Mouse (Mus musculus) heart, postnatal 0 days (tissue): ENCODE data around the gene Pcdh9.

Source experiments
- CTCF ChIP-seq: IDR thresholded peaks from 2 replicates; pipeline ENCODE4 v1.5.1; 2016; ENCODE audit warnings: antibody characterized with exemption, control low read depth, low read depth
- EP300 ChIP-seq: IDR thresholded peaks from 2 replicates; pipeline ENCODE4 v1.6.1; 2016; ENCODE audit warnings: antibody characterized with exemption, low read depth

DNA sequence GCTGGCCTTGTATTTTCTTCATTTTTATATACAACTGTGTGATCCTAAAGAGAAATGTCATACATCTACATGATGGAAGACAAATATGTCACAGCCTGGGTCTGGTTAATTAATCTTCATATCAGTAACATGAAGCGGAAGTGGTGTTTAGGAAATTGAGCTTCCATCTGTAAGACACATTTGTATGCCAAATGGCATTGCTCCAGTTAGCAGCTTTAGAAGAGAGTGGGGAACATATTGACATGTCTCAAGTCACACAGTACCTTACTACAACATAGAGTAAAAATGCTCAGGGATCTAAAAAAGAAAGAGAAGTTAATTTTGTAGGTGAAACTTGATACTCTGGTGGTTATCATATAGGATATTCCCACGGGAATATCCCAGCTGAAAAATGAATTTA, 505.4 kb downstream of the Pcdh9 start:
- no peak for TF ChIP-seq CTCF
- TF ChIP-seq EP300, result no peak
